Mouse (Mus musculus) ES-E14 (cell line): ENCODE data around the gene Uqcc1. TPM values are rescaled to one million over a fixed set of nuclear protein-coding genes. Genes with fewer than 3 reads are reported as not detected.

Source experiments
- DNase-seq: peaks from one replicate; pipeline ENCODE4 v3.0.0-alpha.2; 2013; ENCODE audit warnings: low read depth, low spot score
- H3K27ac ChIP-seq: 2 replicates; pipeline ENCODE4 v1.5.1; 2012; ENCODE audit warnings: low read depth, mild to moderate bottlenecking, low read length, moderate library complexity, mixed read lengths; ENCODE audit not compliant: poor library complexity, insufficient read depth, severe bottlenecking
- H3K36me3 ChIP-seq: 2 replicates; pipeline ENCODE4 v1.6.1; 2012; ENCODE audit warnings: mild to moderate bottlenecking, low read length, moderate library complexity, mixed read lengths; ENCODE audit not compliant: control insufficient read depth, poor library complexity, insufficient read depth, severe bottlenecking
- H3K4me1 ChIP-seq, 2 experiments: fragments of 150-350 bp in 1 of 2; sonication (generic) in 1 of 2; 2 replicates each; pipeline ENCODE4 v1.6.1; 2012; ENCODE audit warnings: low read length in 2 of 2, mild to moderate bottlenecking in 1 of 2, mixed read lengths in 1 of 2; ENCODE audit not compliant: control insufficient read depth in 2 of 2, insufficient read depth in 2 of 2, poor library complexity in 1 of 2
- H3K4me3 ChIP-seq, 2 experiments: fragments of 150-350 bp in 1 of 2; sonication (generic) in 1 of 2; 2 replicates each; pipeline ENCODE4 v1.5.1; 2012; ENCODE audit warnings: low read length in 2 of 2, low read depth in 1 of 2, mild to moderate bottlenecking in 1 of 2, mixed read lengths in 1 of 2; ENCODE audit not compliant: insufficient read depth in 1 of 2, poor library complexity in 1 of 2, severe bottlenecking in 1 of 2
- H3K9ac ChIP-seq: 2 replicates; pipeline ENCODE4 v1.6.1; 2012; ENCODE audit warnings: low read depth, mild to moderate bottlenecking, low read length, mixed read lengths; ENCODE audit not compliant: poor library complexity, insufficient read depth, severe bottlenecking
- H3K9me3 ChIP-seq: fragments of 150-350 bp; sonication (generic); 2 replicates; pipeline ENCODE4 v1.6.1; 2012; ENCODE audit warnings: low read depth, mild to moderate bottlenecking, low read length; ENCODE audit not compliant: control insufficient read depth, insufficient read depth
- CHD2 ChIP-seq: IDR thresholded peaks from 2 replicates; pipeline ENCODE4 v1.6.1; 2014; ENCODE audit warnings: mild to moderate bottlenecking, low read depth, low read length, inconsistent platforms
- HCFC1 ChIP-seq: IDR thresholded peaks from 2 replicates; pipeline ENCODE4 v1.6.1; 2012; ENCODE audit warnings: low read length, inconsistent platforms, borderline replicate concordance; ENCODE audit not compliant: insufficient read depth
- MAFK ChIP-seq: IDR thresholded peaks from 2 replicates; pipeline ENCODE4 v1.6.1; 2014; ENCODE audit warnings: mild to moderate bottlenecking, low read depth, low read length, inconsistent platforms; ENCODE audit not compliant: insufficient read depth
- ZC3H11A ChIP-seq: IDR thresholded peaks from 2 replicates; pipeline ENCODE4 v1.6.1; 2012; ENCODE audit warnings: low read depth, mild to moderate bottlenecking, inconsistent platforms, low read length, borderline replicate concordance
- ZNF384 ChIP-seq: IDR thresholded peaks from 2 replicates; pipeline ENCODE4 v1.6.1; 2012; ENCODE audit warnings: low read depth, low read length, inconsistent platforms
- in situ Hi-C, 2 experiments: fragments of 600-800 bp; cut with MboI; formaldehyde crosslinking; loops; one replicate each; pipeline ENCODE4 v1.15.1; 2025; ENCODE audit warnings: low sequenced_read_pairs in 2 of 2, inconsistent platforms in 1 of 2; ENCODE audit not compliant: unreplicated experiment in 2 of 2
- total RNA-seq: library from RNA; depleted of rRNA; stranded (reverse); fragments of 300-350 nt; gene quantifications from 2 replicates; pipeline ENCODE4 v1.2.3, GENCODE M21; 2012; rRNA removed

Gene Uqcc1
- total RNA-seq, 1 experiment = 61.7 TPM

- H3K4me1 ChIP-seq = no peaks in the 10 kb centered on the region
- no peaks in the 10 kb centered on the region for H3K36me3 ChIP-seq
- no peak overlapping the region for H3K27ac ChIP-seq
- no peak overlapping the region for H3K4me3 ChIP-seq
- no peak overlapping the region for H3K9ac ChIP-seq
- H3K9me3 ChIP-seq = no peaks in the 10 kb centered on the region
- no peak for DNase-seq
- in situ Hi-C loops = no loop called here
- TF ChIP-seq CHD2 = no peak
- TF ChIP-seq HCFC1 = no peak
- TF ChIP-seq MAFK = no peak
- TF ChIP-seq ZC3H11A = no peak
- TF ChIP-seq ZNF384 = no peak
Measured at GRCm38 (mm10) chr2:155798613-155799012, 131.5 kb downstream of the Uqcc1 start.

Other genes starting within 250 kb of the Uqcc1 start
- 40.1 and 50.0 TPM in 2 replicates for gene Trpc4ap, start 237.9 kb downstream of the Uqcc1 start, total RNA-seq
- 38.4 and 59.5 TPM in 2 replicates for gene Edem2, start 200.8 kb downstream of the Uqcc1 start, total RNA-seq
- not detected in 2 replicates for gene Gm17581, start 194.4 kb downstream of the Uqcc1 start, total RNA-seq
- 6.3 and 8.0 TPM in 2 replicates for gene Procr, start 179.2 kb downstream of the Uqcc1 start, total RNA-seq
- gene Mmp24, start 155.0 kb downstream of the Uqcc1 start, total RNA-seq = 0.76 and 1.3 TPM in 2 replicates
- 4.1 and 7.0 TPM in 2 replicates for gene BC029722, start 110.9 kb downstream of the Uqcc1 start, total RNA-seq
- gene Eif6, start 103.4 kb downstream of the Uqcc1 start, total RNA-seq = 199 and 204 TPM in 2 replicates
- gene Fam83c, start 95.5 kb downstream of the Uqcc1 start, total RNA-seq = 0.13 and 0.21 TPM in 2 replicates
- not detected in 2 replicates for gene Gm15557, start 10.4 kb upstream of the Uqcc1 start, total RNA-seq
- 0.09 and 0.11 TPM in 2 replicates for gene Gdf5, start 15.1 kb upstream of the Uqcc1 start, total RNA-seq
- 22.2 and 24.2 TPM in 2 replicates for gene Cep250, start 26.1 kb upstream of the Uqcc1 start, total RNA-seq
- 0.98 and 1.5 TPM in 2 replicates for gene 6430550D23Rik, start 77.7 kb upstream of the Uqcc1 start, total RNA-seq
- 134 and 213 TPM in 2 replicates for gene Ergic3, start 77.7 kb upstream of the Uqcc1 start, total RNA-seq
- gene Fer1l4, start 122.6 kb upstream of the Uqcc1 start, total RNA-seq = 0.22 and 0.26 TPM in 2 replicates
- gene Spag4, start 134.9 kb upstream of the Uqcc1 start, total RNA-seq = 1.9 and 2.6 TPM in 2 replicates
- 42.8 and 66.1 TPM in 2 replicates for gene Cpne1, start 181.7 kb upstream of the Uqcc1 start, total RNA-seq
- gene Rbm12, start 181.7 kb upstream of the Uqcc1 start, total RNA-seq = 21.8 and 22.1 TPM in 2 replicates
- 19.5 and 23.0 TPM in 2 replicates for gene Gm28036, start 196.8 kb upstream of the Uqcc1 start, total RNA-seq
- gene Romo1, start 213.7 kb upstream of the Uqcc1 start, total RNA-seq = 211 and 216 TPM in 2 replicates
- gene Nfs1, start 213.9 kb upstream of the Uqcc1 start, total RNA-seq = 40.2 and 41.6 TPM in 2 replicates
- 399 and 411 TPM in 2 replicates for gene Rbm39, start 249.9 kb upstream of the Uqcc1 start, total RNA-seq